Mouse (Mus musculus) kidney, embryonic 14.5 days (tissue): ENCODE measurements at regions not wholly inside any gene's neighbourhood (a gene's known extent, or its start where the extent isn't known, plus 50 kb on each side); places are given as distances from the start of the nearest gene placed in this dataset.
A peak's percentile ranks its signal among the peaks of the same experiment; 100 is the strongest.

Source experiments
- ATAC-seq: fragments of 200-750 bp; cut with Nextera tagmentation; 2 replicates; pipeline ENCODE4 v1.8.0; 2017; ENCODE audit warnings: moderate number of reproducible peaks, mild to moderate bottlenecking, moderate TSS enrichment, moderate library complexity; ENCODE audit not compliant: low FRiP score, low TSS enrichment
- H3K27ac ChIP-seq: fragments of 300-500 bp; sonication (generic); 2 replicates; pipeline ENCODE4 v1.5.1; 2014; ENCODE audit warnings: low read depth, mild to moderate bottlenecking, low read length, moderate library complexity, mixed read lengths
- H3K27me3 ChIP-seq: fragments of 300-500 bp; sonication (generic); 2 replicates; pipeline ENCODE4 v1.6.1; 2014; ENCODE audit warnings: mild to moderate bottlenecking, low read length; ENCODE audit not compliant: control insufficient read depth, insufficient read depth
- H3K36me3 ChIP-seq: fragments of 300-500 bp; sonication (generic); 2 replicates; pipeline ENCODE4 v1.6.1; 2014; ENCODE audit warnings: low read length, mixed read lengths; ENCODE audit not compliant: control insufficient read depth, insufficient read depth
- H3K4me1 ChIP-seq: fragments of 300-500 bp; sonication (generic); 2 replicates; pipeline ENCODE4 v1.6.1; 2014; ENCODE audit warnings: low read length, mixed read lengths; ENCODE audit not compliant: control insufficient read depth, insufficient read depth
- H3K4me2 ChIP-seq: fragments of 300-500 bp; sonication (generic); replicated peaks from 2 replicates; pipeline ENCODE4 v1.6.1; 2014; ENCODE audit warnings: low read depth, mild to moderate bottlenecking, low read length
- H3K4me3 ChIP-seq: fragments of 300-500 bp; sonication (generic); 2 replicates; pipeline ENCODE4 v1.5.1; 2014; ENCODE audit warnings: mild to moderate bottlenecking, low read length
- H3K9ac ChIP-seq: fragments of 300-500 bp; sonication (generic); 2 replicates; pipeline ENCODE4 v1.6.1; 2014; ENCODE audit warnings: low read depth, mild to moderate bottlenecking, low read length, moderate library complexity
- H3K9me3 ChIP-seq: fragments of 300-500 bp; sonication (generic); 2 replicates; pipeline ENCODE4 v1.6.1; 2016; ENCODE audit warnings: low read length; ENCODE audit not compliant: control insufficient read depth
- WGBS: fragments of 180-500 bp; shearing (Covaris S2); extraction: QIAGEN DNeasy Blood & Tissue Kit; methylation state at CpG from one replicate; pipeline ENCODE4 v1.1.7; 2014; 5-methylcytosine and 5-hydroxymethylcytosine counted together

- H3K27ac ChIP-seq = no peak overlapping the region
Measured at GRCm38 (mm10) chr8:50387189-50387588, 1543.4 kb upstream of the Tenm3 start.

DNA sequence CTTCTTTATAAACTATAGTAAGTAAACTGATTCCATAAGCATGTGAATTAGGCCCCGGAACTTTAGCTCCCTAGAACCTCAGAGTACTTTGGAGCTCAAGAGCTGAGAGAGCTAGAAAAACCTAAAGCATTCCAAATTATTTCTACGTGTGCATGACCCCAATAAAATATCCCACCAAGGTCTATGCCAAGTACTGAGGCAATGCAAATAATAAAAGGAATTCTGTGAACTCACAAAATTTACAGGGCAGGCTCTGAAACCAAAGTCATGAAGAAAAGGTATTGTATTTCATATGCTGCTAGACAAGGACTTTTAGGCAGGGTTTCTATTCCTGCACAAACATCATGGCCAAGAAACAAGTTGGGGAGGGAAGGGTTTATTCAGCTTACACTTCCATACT is 1539.9 kb upstream of the Tenm3 start:
- no peak overlapping the region for H3K27ac ChIP-seq
- H3K36me3 ChIP-seq = no peaks in the 10 kb centered on the region
- H3K9me3 ChIP-seq = no peaks in the 10 kb centered on the region
- ATAC-seq = no peak
- no peak overlapping the region for H3K9ac ChIP-seq
- WGBS = 61% methylated on average over 2 of the region's 2 CpGs
- no peaks in the 10 kb centered on the region for H3K4me1 ChIP-seq
- H3K4me3 ChIP-seq = no peak overlapping the region
- no peak overlapping the region for H3K4me2 ChIP-seq
- no peaks in the 10 kb centered on the region for H3K27me3 ChIP-seq

More at GRCm38 (mm10) chr8:50387189-50387588, 1543.4 kb upstream of the Tenm3 start:
- Histone ChIP-seq H3K27me3 (no peaks in the 10 kb centered on the region), H3K4me3 (no peak overlapping the region), H3K4me1 (no peaks in the 10 kb centered on the region), H3K4me2 (no peak overlapping the region), H3K9me3 (no peaks in the 10 kb centered on the region), H3K9ac (no peak overlapping the region), H3K36me3 (no peaks in the 10 kb centered on the region)
- ATAC-seq = no peak
- 52% methylated on average over 7 of the region's 7 CpGs for WGBS

DNA sequence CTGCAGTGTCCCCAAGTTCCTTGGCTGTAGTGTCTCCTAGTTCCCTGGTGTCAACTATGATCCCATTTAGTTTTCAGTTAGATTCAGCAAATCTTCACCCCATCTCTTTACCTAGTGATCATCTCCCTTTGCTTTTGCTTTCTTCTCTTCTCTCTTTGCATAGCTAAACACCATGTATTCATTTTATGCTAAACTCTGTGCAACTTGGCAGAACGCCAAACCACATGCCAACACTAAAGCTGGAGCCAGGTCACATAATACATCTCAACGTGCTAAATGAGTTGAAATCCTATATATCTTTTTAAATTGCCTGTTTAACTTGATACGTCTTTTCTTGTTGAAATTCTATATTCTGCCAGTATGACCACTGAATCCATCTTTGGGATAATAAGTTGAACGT is 1536.0 kb upstream of the Tenm3 start:
- 32% methylated on average over 4 of the region's 4 CpGs for WGBS
- Histone ChIP-seq H3K9me3 (no peaks in the 10 kb centered on the region), H3K27ac (no peak overlapping the region), H3K9ac (no peak overlapping the region), H3K4me1 (no peaks in the 10 kb centered on the region), H3K36me3 (no peaks in the 10 kb centered on the region), H3K4me2 (no peak overlapping the region), H3K4me3 (no peak overlapping the region), H3K27me3 (no peaks in the 10 kb centered on the region)
- no peak for ATAC-seq

GRCm38 (mm10) chr8:50373790-50374189 is 1530.0 kb upstream of the Tenm3 start:
- Histone ChIP-seq H3K4me2 (no peak overlapping the region), H3K9me3 (no peaks in the 10 kb centered on the region), H3K36me3 (no peaks in the 10 kb centered on the region), H3K27ac (no peak overlapping the region), H3K4me1 (no peaks in the 10 kb centered on the region), H3K4me3 (no peak overlapping the region), H3K27me3 (no peaks in the 10 kb centered on the region), H3K9ac (no peak overlapping the region)
- WGBS = 95% methylated on average over 2 of the region's 2 CpGs
- no peak for ATAC-seq

GRCm38 (mm10) chr8:50326485-50326884 is 1482.7 kb upstream of the Tenm3 start:
- Histone ChIP-seq H3K27me3 (no peaks in the 10 kb centered on the region), H3K4me3 (no peak overlapping the region), H3K36me3 (no peaks in the 10 kb centered on the region), H3K9ac (no peak overlapping the region), H3K4me2 (no peak overlapping the region), H3K9me3 (no peaks in the 10 kb centered on the region), H3K4me1 (no peaks in the 10 kb centered on the region), H3K27ac (no peak overlapping the region)
- WGBS = 63% methylated on average over 3 of the region's 3 CpGs
- no peak for ATAC-seq

DNA sequence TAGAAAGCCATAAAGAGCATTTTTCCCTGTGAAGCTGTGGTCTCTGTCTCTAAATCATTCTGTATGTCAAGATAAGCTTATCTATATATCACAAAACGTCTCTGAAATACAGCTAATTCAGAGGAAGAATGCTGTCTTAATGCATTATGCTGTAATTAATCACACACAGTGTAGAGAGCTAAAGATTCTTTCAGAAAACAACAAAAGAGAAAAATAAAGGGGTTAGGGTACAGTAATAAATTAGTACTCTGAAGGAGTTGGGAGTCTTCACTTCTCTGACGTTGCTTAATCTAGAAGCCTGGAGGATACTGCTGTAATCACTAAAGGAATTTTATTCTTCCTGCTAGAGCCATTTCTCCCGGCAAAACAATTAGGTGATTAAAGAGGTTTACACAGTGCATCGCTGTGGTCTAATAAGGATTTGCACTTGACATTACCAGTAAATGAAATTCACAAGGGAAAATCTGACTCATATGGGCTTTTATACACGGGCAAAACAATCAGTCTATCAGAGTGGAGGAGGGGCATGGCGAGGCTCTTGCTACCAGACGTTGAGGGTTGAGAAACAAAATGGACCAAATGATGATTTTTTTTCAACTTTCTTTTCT is 1477.7 kb upstream of the Tenm3 start:
- Histone ChIP-seq H3K4me3 (no peak overlapping the region), H3K9ac (no peak overlapping the region), H3K4me1 (no peaks in the 10 kb centered on the region), H3K9me3 (no peaks in the 10 kb centered on the region), H3K27me3 (no peaks in the 10 kb centered on the region), H3K36me3 (no peaks in the 10 kb centered on the region), H3K27ac (no peak overlapping the region), H3K4me2 (no peak overlapping the region)
- whole genome bisulfite sequencing = 25% methylated on average over 7 of the region's 7 CpGs
- ATAC-seq = peak; percentile 93

- no peak for ATAC-seq
- WGBS = 32% methylated on average over 1 of the region's 1 CpGs
- H3K9ac ChIP-seq = no peak overlapping the region
- H3K27me3 ChIP-seq = no peaks in the 10 kb centered on the region
- no peak overlapping the region for H3K4me3 ChIP-seq
- no peak overlapping the region for H3K27ac ChIP-seq
- no peaks in the 10 kb centered on the region for H3K4me1 ChIP-seq
- no peaks in the 10 kb centered on the region for H3K36me3 ChIP-seq
- no peak overlapping the region for H3K4me2 ChIP-seq
- H3K9me3 ChIP-seq = no peaks in the 10 kb centered on the region
Measured at GRCm38 (mm10) chr8:50316641-50317040, 1472.9 kb upstream of the Tenm3 start.

GRCm38 (mm10) chr8:50310308-50310707 is 1466.6 kb upstream of the Tenm3 start:
- Histone ChIP-seq H3K36me3 (no peaks in the 10 kb centered on the region), H3K4me2 (no peak overlapping the region), H3K27me3 (no peaks in the 10 kb centered on the region), H3K9me3 (no peaks in the 10 kb centered on the region), H3K27ac (no peak overlapping the region), H3K4me3 (no peak overlapping the region), H3K9ac (no peak overlapping the region), H3K4me1 (no peaks in the 10 kb centered on the region)
- peak; percentile 77; the same call in 1 of the 2 replicates for ATAC-seq
- WGBS = 35% methylated on average over 3 of the region's 3 CpGs

- Histone ChIP-seq H3K4me3 (no peak overlapping the region), H3K9me3 (no peaks in the 10 kb centered on the region), H3K27me3 (no peaks in the 10 kb centered on the region), H3K9ac (no peak overlapping the region), H3K27ac (no peak overlapping the region), H3K4me1 (no peaks in the 10 kb centered on the region), H3K36me3 (no peaks in the 10 kb centered on the region), H3K4me2 (no peak overlapping the region)
- ATAC-seq = no peak
- 84% methylated on average over 6 of the region's 6 CpGs for WGBS
Measured at GRCm38 (mm10) chr8:50300316-50300715, 1456.6 kb upstream of the Tenm3 start.
